Mouse (Mus musculus) adrenal gland, postnatal 14 days (tissue): ENCODE results near the gene Olfr736. TPM values are rescaled to one million over a fixed set of nuclear protein-coding genes. Genes with fewer than 3 reads are reported as not detected.
A peak's percentile ranks its signal among the peaks of the same experiment; 100 is the strongest.

Experiments
- DNase-seq: peaks from one replicate; pipeline ENCODE4 v3.0.0; 2021; ENCODE audit warnings: mixed read lengths
- long read RNA-seq, 2 experiments: library from polyadenylated mRNA; stranded (forward); transcript quantifications; one replicate each; pipeline ENCODE4 v2.0.0; 2021
- total RNA-seq: library from RNA; stranded (reverse); gene quantifications from 2 replicates; pipeline ENCODE4 v1.2.3, GENCODE M21; 2021

Olfr736 gene
- not detected in 2 replicates for total RNA-seq
- long read RNA-seq, experiment 1: 0 reads
- long read RNA-seq, experiment 2: 0 reads

- no peak for DNase-seq
Observed at GRCm38 (mm10) chr14:50380863-50381262, at the start of gene Olfr736. Gene Olfr736 (plus strand): TSS chr14:50381163.

GRCm38 (mm10) chr14:50348796-50349195 lies 32.2 kb upstream of the Olfr736 start, which contains the start of gene Olfr735:
Gene Olfr735 (minus strand): TSS chr14:50348872.
- DNase-seq: no peak

GRCm38 (mm10) chr14:50352438-50352837 lies 28.5 kb upstream of the Olfr736 start:
- peak; percentile 50 for DNase-seq

GRCm38 (mm10) chr14:50356725-50357124 lies 24.2 kb upstream of the Olfr736 start:
- no peak for DNase-seq

DNA sequence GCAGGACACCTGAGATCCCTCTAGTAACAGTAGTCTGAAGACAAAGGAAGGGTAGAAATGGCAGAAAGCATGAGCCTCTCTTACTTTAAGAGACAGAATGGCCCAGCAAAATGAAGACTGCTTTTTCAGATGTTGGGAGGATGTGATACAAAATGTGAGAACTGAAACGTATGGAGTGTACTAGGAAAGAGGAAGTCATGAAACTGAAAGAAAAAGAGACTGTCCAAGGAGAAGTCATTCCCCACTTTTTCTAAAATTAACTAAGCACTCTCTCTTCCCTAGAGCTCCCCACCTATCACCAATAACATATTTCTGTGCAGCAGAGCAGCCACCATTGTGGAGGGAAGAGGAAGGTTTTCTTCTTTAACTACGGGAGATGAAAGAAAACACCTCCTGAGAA lies 23.4 kb upstream of the Olfr736 start, which contains the start of gene Tlr11:
Gene Tlr11, plus strand, starts transcription at position 322 of the 400 bp plus-strand sequence.
- no peak for DNase-seq

- no peak for DNase-seq
Observed at GRCm38 (mm10) chr14:50360480-50360879, 20.5 kb upstream of the Olfr736 start.

- no peak for DNase-seq
Observed at GRCm38 (mm10) chr14:50363561-50363960, 17.4 kb upstream of the Olfr736 start.

GRCm38 (mm10) chr14:50407268-50407667 lies 26.3 kb downstream of the Olfr736 start, which contains the start of gene Olfr738:
Gene Olfr738 (plus strand): TSS chr14:50407568.
- no peak for DNase-seq

DNA sequence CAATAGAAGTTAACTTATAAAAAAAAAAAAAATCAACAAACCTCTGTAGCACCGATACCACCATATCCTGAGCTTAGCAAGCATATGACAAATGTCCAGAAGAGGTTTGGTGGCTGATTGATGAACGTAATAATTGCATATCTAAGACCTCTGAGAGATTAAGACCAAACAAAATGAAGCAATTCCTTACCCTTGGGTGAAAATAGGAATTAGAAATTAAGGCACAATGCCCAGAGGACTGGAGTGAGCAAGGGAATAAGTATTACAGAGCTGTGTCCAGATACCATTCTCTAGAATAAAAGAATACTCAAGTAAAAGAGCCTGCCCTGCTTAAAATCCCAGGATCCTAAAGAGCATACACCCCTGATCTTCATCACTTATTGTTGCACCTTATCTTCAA lies 37.4 kb downstream of the Olfr736 start, which contains the start of gene Olfr739:
Gene Olfr739, plus strand, starts transcription at position 301 of the 400 bp plus-strand sequence.
- DNase-seq: no peak

Other genes starting within 250 kb of the Olfr736 start
- gene Olfr728, start 238.5 kb upstream of the Olfr736 start, total RNA-seq: not detected in 2 replicates
- not detected in 2 replicates for gene Olfr729, start 228.3 kb upstream of the Olfr736 start, total RNA-seq
- gene Olfr730, start 193.0 kb upstream of the Olfr736 start, total RNA-seq: not detected in 2 replicates
- not detected in 2 replicates for gene Olfr731, start 139.3 kb upstream of the Olfr736 start, total RNA-seq
- gene Olfr732, start 97.0 kb upstream of the Olfr736 start, total RNA-seq: not detected in 2 replicates
- gene Olfr733, start 79.6 kb upstream of the Olfr736 start, total RNA-seq: not detected in 2 replicates
- gene Olfr734, start 54.4 kb upstream of the Olfr736 start, total RNA-seq: not detected in 2 replicates
- gene Olfr735, start 32.3 kb upstream of the Olfr736 start, total RNA-seq: not detected in 2 replicates
- 0.26 and 0.86 TPM in 2 replicates for gene Tlr11, start 23.2 kb upstream of the Olfr736 start, total RNA-seq
- gene Olfr738, start 26.4 kb downstream of the Olfr736 start, total RNA-seq: not detected in 2 replicates
- not detected in 2 replicates for gene Olfr739, start 37.5 kb downstream of the Olfr736 start, total RNA-seq
- not detected in 2 replicates for gene Olfr740, start 64.4 kb downstream of the Olfr736 start, total RNA-seq
- not detected in 2 replicates for gene Olfr741, start 91.6 kb downstream of the Olfr736 start, total RNA-seq
- not detected in 2 replicates for gene Olfr742, start 122.4 kb downstream of the Olfr736 start, total RNA-seq
- not detected in 2 replicates for gene Olfr743, start 140.7 kb downstream of the Olfr736 start, total RNA-seq
- gene Olfr744, start 233.7 kb downstream of the Olfr736 start, total RNA-seq: not detected in 2 replicates